Mouse (Mus musculus) splenic B cell, adult 2 months (primary cell): ENCODE measurements around the gene Eid3.

ENCODE experiments used
- DNase-seq: peaks from one replicate; pipeline ENCODE4 v3.0.0-alpha.2; 2011; ENCODE audit warnings: low read depth, low spot score
- H3K27me3 ChIP-seq: 2 replicates; pipeline ENCODE4 v1.6.1; 2012; ENCODE audit warnings: mild to moderate bottlenecking, low read length, moderate library complexity, mixed read lengths; ENCODE audit not compliant: control insufficient read depth, poor library complexity, insufficient read depth, severe bottlenecking
- H3K36me3 ChIP-seq: 2 replicates; pipeline ENCODE4 v1.6.1; 2012; ENCODE audit warnings: mild to moderate bottlenecking, low read length, moderate library complexity, mixed read lengths; ENCODE audit not compliant: control insufficient read depth, poor library complexity, insufficient read depth, severe bottlenecking

Gene Eid3

DNA sequence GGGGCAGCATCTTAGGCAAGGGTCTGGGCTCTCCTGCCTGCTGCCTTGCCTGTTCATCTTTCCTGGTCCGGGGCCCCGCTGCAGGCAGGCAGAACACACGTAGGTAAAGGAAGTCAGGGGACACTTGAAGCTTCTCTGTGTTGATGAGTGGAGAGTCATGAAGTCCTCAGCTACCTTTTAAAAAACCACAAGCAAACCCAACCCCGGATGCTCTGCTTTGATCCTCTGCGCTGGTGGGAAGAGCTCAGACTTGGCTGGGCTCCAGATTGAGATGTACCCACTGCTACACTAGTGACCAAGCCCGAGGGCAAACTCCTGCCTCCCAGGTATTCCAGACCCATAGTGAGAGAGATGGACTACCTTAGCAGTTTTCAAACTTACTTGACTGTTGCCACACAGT, 20.9 kb downstream of the Eid3 start:
- no peak for DNase-seq
- Histone ChIP-seq H3K36me3 (peaks cover 8% of the 10 kb centered on the region), H3K27me3 (no peaks in the 10 kb centered on the region)

DNA sequence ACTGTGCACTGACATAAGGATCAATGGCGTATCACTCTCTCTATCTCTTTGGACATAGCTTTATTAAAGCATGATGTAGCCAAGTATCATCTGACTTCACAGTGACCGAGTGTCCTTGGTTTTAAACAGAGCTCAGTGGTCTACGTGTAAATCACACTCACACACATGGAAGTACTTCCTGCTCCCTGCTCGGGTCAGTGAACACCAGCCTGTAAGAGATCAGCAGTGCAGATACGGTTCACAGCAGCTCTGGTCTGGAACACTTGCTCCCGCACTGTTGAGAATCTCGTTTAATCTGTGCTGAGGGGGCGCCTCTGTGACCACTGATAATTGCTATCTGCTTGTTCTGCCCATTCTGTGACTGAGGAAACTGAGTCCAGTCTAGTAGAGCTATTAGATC, 22.1 kb downstream of the Eid3 start:
- no peaks in the 10 kb centered on the region for H3K27me3 ChIP-seq
- H3K36me3 ChIP-seq, result peaks cover 8% of the 10 kb centered on the region
- DNase-seq, result no peak

DNA sequence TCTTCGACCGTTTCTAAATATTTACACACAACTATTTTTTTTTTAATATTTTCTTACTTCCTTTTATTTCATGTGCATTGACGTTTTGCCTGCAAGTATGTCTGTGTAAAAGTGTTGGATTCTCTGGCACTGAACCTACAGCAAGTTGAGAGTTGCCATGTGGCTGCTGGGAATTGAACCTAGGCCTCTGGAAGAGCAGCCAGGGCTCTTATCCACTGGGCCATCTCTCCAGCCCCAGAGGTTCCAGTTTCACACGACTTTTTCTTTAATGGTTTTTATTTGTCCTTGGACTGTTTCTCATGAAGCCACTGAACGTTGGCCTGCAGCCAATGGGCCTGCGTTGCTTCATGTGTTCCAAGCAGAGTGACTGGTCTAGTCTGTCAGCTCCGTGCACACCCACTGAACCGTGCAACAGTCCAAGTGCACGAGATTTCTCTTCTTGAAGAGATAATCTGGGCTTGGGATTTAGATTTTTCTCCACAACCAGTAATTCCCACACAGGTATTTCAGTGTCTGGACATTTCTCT, 23.1 kb downstream of the Eid3 start:
- H3K36me3 ChIP-seq, result peaks cover 5% of the 10 kb centered on the region
- no peak for DNase-seq

DNA sequence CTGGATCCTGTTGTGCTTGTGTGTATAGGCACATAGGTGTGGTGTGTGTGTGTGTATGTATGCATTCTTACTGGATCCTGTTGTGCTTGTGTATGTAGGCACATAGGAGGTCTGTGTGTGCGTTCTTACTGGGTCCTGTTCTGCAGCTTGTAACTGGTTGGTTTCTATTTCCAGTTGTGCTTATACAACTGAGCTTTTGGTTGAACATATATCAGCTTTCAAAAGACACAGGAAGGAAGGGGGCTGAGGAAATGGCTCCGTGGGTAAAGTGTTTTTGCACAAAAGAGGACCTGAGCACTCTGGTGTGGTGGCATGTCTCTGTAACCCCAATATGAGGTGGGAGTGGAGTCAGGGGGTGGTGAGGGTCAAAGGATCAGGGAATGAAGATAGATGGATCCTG, 24.5 kb downstream of the Eid3 start:
- no peak for DNase-seq
- Histone ChIP-seq H3K36me3 (peaks cover 2% of the 10 kb centered on the region; the same call in 1 of the 2 replicates), H3K27me3 (no peaks in the 10 kb centered on the region)

More for the DNA sequence above, 23.1 kb downstream of the Eid3 start:
- no peaks in the 10 kb centered on the region for H3K27me3 ChIP-seq

DNA sequence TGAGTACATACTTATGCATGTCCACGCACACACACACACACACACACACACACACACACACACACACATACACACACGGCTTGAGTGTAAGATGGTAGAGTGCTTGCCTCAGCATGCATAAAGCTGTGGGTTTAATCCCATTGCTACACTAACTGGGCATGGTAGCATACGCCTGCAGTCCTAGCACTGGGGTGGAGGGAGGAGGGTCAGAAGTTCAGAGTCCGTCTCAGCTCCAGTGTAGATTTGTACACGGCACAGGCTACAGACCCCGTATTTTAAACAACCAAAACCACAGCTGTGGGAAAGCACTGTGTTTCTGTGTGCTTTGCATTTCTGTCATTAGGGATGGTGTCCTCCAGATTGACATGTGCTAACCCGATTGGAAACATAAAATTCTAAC, 25.0 kb downstream of the Eid3 start:
- H3K27me3 ChIP-seq, result no peaks in the 10 kb centered on the region
- no peak for DNase-seq
- peaks cover 3% of the 10 kb centered on the region for H3K36me3 ChIP-seq

DNA sequence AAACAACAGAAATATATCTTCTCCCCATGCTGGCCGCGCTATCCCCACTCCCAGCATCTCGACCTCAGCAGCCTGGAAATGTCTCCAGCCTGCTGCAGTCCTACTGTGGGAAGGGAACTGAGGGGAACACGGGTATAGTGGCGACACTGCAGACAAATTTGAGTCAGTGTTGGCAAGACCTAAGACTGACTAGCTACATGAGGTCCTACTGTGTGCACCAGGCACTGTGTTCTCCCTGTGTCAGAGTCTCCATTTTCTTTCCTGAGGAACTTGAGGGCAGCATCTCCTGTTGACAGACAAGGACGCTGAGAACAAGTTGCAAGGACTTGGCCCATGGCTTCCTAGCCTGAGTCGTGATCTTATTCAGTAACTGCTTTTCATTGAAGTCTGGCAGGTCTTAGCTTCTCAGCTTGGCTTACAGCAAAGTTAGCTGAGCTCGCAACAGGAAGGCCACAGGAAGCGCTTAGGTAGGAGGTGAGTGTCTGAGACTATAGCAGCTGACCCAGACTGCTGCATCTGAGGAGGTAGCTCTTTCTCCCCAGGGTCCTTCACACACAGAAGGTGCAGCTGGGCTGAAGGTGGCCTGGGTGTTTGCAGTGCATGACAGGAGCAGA, 26.1 kb downstream of the Eid3 start:
- DNase-seq, result peak; percentile 35
- Histone ChIP-seq H3K36me3 (peaks cover 4% of the 10 kb centered on the region; the same call in 1 of the 2 replicates), H3K27me3 (no peaks in the 10 kb centered on the region)

DNA sequence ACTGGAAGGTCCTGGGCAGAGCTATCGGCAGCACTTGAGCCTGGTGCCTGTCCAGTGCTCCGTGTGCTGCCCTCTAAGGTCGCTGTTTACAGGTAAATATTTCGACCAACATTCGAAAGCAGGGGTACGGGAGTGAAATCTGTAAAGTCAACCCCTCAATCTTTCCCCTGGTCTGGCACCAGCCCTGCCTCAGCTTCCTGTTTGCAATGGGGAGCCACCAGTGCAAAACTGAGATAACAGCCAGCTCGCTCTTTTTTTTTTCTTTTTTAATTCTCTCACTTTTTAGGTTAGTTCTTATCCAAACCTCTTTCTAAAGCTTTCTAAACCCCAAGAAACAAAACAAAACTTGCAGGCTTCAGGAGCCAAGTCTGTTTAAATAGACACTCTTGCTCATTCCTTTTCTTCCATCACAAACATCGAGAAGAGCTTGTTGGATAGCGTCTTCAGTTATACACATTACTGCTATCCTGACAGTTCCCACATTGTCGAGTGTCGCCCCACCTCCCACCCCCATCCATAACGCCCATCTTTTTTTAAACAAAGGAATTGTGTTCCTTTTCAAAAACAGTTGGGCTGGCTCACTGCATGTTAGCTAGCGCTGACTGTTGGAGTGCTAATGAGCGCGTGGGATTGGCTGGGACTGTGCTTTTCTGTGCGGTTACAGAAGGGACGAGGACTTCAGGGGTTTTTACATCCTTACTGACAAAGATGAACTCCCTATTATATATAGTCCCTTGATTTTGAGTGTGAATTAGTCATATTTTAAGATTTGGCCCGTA, 27.6 kb downstream of the Eid3 start:
- peaks cover 4% of the 10 kb centered on the region; the same call in 1 of the 2 replicates for H3K36me3 ChIP-seq
- DNase-seq, result no peak

DNA sequence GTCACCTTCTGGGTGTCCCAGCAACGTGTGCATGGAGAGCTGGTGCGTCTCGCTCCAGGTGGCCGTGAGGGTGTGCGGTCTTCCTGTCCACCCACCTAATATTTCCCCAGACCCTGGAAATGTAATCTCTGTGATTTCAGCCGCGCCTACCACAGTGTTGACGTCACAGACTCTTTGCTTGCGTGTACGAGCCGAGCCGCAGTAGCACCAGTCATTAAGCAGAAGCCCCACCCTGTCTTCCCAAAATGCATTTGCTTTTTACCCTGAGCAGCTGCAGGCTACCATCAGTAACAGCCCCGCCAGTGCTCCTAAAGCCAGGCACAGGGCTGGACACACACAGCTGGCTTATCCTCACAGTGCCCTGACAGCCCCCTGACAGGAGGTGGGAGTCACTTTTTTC, 31.5 kb downstream of the Eid3 start:
- peaks cover 4% of the 10 kb centered on the region; the same call in 1 of the 2 replicates for H3K36me3 ChIP-seq
- no peaks in the 10 kb centered on the region for H3K27me3 ChIP-seq
- no peak for DNase-seq

More for the DNA sequence above, 27.6 kb downstream of the Eid3 start:
- H3K27me3 ChIP-seq, result no peaks in the 10 kb centered on the region

DNA sequence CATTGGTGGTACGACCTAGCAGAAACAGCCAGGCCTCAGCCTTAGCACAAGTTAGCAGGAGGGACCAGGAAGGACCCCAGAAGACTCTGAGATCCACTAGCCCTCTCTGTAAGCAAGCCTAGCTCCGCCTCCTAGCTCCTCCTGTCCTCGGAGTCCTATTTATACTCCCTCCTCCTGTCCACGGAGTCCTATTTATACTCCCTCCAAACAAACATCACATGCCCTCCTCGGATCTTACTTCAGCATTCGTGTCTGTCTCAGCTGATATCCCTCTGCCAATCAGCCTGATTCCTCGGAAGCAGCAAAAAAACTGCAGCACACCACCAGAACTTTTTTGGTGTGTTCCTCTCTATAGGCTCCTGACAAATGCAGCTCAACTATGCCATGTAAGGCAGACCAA, 32.5 kb downstream of the Eid3 start:
- H3K36me3 ChIP-seq, result peaks cover 4% of the 10 kb centered on the region; the same call in 1 of the 2 replicates
- no peak for DNase-seq

DNA sequence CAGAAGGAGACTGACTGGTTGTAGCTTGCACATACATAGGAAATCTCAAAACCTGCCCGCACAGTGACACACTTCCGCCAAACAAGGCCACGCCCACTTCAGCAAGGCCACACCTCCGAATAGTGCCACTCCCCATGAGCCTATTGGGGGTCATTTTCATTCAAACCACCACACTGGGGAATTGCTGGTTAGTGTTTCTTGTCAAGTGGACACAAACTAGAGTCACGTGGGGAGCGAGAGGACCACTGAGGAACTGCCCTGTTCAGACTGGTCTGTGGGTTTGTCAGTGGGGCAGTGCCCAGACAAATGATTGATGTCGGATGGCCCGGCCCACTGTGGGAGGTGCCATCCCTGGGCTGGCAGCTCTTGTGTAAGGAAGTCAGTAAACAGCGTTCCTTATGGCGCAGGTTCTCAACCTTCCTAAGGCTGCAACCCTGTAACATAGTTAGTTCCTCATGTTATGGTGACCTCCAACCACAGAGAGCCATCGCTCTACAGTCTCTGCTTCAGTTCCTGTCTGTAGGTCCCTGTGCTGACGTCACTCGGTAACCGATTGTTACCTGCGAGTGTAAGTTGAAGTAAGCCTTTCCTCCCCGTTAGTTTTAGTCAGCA, 33.5 kb downstream of the Eid3 start:
- DNase-seq, result peak; percentile 87
- Histone ChIP-seq H3K27me3 (no peaks in the 10 kb centered on the region), H3K36me3 (peaks cover 4% of the 10 kb centered on the region; the same call in 1 of the 2 replicates)

More for the DNA sequence above, 32.5 kb downstream of the Eid3 start:
- H3K27me3 ChIP-seq, result no peaks in the 10 kb centered on the region

DNA sequence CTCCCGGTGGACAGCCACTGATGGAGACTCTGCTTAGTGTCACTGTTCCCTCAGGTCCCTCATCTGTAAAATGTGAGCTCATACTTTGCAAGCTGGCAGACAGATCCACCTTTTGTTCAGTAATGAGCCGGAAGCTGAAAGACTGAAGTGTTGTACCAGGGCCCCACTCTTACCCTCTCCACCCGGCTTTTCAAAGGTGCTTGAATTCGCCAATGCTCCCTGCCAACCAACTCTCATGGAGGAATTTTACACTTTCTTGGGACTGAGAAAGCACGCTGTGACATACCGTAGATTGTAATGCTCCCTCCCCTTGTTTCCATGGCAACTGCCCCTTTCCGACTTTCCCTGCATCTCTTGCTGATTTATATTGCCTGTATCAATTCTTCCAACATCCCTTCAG, 34.1 kb downstream of the Eid3 start:
- DNase-seq, result no peak
- H3K27me3 ChIP-seq, result no peaks in the 10 kb centered on the region

DNA sequence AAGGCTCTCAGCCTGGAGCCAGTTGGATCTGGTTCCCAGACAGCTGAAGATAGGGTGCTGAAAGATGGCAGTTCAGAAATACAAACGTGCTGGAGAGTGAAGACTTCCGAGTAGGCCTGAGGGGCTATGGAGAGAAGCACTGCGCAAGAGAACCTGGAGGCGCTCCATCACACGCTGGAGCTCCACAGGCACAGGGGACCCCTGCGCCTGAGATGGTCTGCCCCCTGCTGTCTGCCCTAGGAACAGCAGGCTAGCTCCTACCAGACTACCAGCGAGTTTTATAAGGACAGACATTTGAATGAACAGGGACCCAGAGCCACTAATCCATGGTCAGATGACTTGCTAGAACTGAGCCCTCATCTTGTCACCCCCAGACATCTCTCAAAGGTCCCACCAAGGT, 35.0 kb downstream of the Eid3 start:
- Histone ChIP-seq H3K27me3 (no peaks in the 10 kb centered on the region), H3K36me3 (peaks cover 3% of the 10 kb centered on the region; the same call in 1 of the 2 replicates)
- peak; percentile 87 for DNase-seq

More for the DNA sequence above, 34.1 kb downstream of the Eid3 start:
- H3K36me3 ChIP-seq, result peaks cover 4% of the 10 kb centered on the region; the same call in 1 of the 2 replicates

DNA sequence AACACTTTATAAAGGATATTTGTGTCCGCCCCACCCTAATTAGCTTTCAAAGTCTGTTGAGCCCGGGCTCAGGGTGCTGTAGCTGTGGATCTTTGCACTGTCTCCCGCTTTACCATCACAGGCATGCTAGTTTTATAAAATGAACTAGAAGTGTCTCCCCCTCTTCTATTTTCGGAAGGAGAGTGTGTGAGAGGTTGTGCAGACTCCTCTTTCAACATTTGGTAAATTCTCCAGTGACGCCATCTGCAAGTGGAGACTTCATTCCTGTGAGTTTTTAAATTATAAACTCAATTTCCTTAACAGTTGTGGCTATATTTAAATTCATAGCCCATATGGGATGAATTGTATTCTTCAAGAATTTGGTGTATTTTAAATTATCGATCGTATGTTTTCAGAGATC, 42.1 kb downstream of the Eid3 start:
- Histone ChIP-seq H3K36me3 (no peaks in the 10 kb centered on the region), H3K27me3 (no peaks in the 10 kb centered on the region)
- DNase-seq, result no peak

DNA sequence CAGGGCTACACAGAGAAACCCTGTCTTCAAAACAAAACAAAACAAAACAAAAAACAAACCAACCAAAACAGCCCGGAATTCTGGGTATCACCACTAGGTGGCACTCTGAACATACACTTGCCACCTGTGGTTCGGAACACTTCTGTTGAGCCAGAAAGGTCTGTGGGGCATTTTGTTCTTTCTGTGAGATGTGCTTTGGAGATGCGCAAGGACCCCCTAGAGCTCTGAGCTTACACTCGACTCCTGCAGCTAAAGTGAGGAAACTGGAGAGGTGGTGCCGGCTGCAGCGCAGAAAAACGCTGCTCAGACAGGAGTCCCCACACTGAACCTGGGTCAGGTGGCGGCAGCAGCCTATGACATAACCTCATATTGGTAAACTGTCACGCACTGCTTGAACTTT, 43.0 kb downstream of the Eid3 start:
- peak; percentile 85 for DNase-seq
- H3K36me3 ChIP-seq, result no peaks in the 10 kb centered on the region
- no peaks in the 10 kb centered on the region for H3K27me3 ChIP-seq

DNA sequence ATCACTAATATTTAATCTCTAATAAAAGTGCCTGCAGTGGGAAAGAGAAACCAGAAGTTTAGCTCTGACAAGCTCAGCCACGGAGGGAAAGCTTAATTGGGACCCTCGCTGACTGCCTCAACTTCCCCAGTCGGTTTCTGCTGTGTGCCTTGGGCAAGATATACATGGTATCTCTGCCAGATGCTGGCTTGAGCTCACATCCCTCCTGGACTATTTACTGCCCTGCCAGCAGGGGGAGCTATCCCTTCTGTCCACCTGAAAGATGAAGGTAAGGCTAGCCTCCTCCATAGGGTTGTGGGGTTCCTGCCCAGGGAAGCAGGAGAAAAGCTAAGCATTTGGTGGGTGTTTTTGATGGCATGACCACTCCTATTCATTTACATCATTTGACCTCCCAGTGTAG, 43.8 kb downstream of the Eid3 start:
- no peaks in the 10 kb centered on the region for H3K27me3 ChIP-seq
- DNase-seq, result peak; percentile 65
- no peaks in the 10 kb centered on the region for H3K36me3 ChIP-seq
